Mouse (Mus musculus) stomach, postnatal 0 days (tissue): ENCODE results near the gene Ly6g6d.

Experiments
- CTCF ChIP-seq: IDR thresholded peaks from 2 replicates; pipeline ENCODE4 v1.5.1; 2016; ENCODE audit warnings: antibody characterized with exemption, low read depth, mild to moderate bottlenecking, moderate library complexity
- EP300 ChIP-seq: optimal IDR thresholded peaks from 2 replicates; pipeline ENCODE3; 2016; ENCODE audit warnings: antibody characterized with exemption

DNA sequence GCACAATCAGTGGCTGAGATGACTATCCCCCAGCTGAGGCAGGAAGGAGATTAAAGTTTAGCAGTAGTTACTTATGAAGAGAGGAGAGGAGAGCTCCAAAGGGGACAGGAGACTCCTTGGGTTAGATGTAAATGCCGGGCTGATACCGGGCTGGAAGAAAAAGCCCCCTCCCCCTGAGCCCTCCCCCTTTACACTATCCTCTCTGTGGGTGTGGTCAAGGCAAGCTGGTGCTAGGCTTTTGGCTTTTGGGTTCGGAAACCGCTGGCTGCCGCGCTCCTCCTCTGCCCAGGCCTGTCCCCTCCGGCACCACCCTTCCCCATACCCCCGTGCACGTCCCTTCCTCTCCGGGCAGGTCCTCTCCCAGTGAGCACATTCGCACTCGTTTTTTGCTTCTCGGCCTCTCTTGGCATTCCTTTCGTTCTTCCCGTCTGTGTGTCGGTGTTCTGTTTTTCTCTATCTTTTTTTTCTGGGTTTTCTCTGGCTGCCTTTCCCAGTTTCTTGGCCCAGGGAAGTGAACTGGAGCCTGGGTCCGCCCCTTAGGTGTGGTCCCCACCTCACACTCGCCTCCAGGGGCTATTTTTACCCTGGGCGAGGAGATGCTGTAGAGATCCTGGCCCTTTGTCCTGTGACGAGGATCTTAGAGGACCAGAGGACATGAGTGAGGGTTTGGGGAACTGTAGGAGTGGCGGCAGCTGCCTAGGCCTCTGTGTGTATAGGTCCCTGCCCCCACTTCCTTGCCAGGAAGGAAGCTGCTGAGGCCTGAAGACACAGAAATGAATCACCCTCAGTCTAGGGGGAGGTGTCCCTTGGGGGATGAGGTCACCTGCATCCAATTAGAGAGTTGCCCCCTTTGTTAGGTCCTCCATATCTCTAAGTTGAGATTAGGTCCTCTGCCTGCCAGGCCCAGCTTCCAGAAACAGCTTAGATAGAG is 26.4 kb downstream of the Ly6g6d start:
- TF ChIP-seq CTCF (0 out of 2 replicates have a peak, but pooled peaks have one; percentile 2), EP300 (no peak)
